Mouse (Mus musculus) thymus, postnatal 14 days (tissue): ENCODE measurements around the gene Arhgap11a.

Source experiments
- DNase-seq: peaks from one replicate; pipeline ENCODE4 v3.0.0; 2021

Arhgap11a gene

DNA sequence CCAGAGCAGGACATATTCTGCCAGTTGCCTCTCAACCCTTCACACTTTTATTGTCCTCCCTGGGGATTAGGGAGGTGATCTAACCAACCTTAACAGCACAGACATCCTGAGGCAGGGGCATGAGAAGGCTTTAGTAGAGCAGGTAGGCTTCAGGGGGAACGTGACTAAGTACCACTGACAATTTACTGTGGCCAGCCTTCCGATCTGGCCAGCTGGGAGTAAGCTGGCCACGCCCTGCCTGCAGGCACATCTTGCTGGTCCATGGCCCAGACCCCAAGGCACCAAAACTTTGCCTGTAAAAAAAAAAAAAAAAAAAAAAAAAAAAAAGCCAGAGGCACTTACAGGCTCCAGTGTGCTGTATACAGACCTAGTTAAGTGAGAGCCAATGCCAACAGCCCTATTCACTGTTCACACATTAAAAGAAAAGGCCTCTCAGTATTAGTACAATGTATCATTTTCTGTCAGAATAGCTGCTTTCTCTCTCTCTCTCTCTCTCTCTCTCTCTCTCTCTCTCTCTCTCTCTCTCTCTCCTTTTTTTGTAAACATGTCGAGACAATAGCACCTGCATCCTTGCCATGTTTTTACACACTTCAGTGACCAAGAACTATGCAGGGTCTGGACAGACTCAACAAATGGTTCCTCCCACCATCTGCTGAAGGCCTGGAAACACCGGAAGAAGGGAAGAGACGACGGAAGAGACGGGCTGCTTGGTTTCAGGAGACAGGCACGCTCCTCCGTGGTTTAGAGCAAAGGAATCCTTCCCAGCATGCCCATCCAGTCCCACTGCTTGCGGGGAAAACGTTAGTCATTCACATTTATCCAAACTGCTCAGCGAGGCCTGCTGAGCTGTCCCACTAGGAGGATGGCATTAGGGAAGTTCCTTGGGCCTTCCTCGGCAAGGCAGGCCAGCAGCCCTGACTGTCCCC is 30.5 kb downstream of the Arhgap11a start:
- no peak for DNase-seq

DNA sequence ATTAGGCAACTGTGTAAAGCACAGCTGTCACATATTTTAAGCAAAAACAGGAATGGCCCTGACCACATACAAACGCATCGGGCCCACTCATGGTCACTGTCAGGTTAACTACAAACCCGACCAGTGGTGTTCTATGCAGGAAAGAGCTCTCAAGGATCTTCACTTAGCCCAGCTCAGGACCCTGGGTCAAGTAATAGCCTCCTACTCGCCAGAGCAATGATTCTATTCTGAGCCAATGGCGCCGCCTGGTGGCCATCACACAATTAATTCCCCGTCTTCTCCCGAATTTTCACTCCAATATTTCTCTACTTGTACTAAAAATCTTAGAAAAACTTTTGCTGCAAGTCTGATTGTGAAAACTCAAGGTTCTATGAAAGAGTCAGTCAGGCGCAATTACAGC is 40.8 kb downstream of the Arhgap11a start:
- DNase-seq = peak; percentile 23

DNA sequence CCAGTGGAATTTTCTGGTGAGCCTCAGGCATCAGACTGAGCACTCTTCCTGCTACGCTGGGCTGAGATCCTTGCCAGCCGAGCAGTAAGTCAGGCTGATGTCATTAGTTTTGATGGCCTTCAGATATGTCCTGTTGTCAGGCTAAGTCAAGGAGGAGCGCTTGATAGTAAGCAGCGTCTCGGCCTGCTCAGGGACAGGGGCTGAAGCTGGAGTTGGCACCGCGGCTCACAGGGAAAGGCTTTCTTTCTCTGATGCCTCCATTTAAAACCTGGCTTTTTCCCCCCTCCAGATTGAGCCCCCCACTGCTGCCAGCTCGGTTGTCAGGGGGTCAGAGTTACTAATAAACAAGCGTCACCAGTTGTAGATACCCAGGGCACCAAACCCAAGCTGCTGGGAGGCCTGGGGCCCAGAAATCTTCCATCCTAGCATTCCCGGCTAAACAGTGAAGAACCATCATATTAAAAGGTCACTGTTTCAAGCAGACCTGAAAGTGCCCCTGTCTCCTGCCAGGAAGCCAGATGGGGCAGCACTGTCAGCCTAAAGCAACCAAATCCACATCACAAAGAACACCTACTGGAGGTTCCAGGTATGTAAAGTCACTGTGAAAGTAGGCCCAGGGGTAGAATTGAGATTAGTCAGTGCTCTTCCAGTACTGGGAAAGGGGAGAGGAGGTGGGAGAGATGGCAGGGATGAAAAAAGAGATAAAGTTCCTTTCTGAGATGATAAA is 41.4 kb downstream of the Arhgap11a start:
- DNase-seq = no peak

DNA sequence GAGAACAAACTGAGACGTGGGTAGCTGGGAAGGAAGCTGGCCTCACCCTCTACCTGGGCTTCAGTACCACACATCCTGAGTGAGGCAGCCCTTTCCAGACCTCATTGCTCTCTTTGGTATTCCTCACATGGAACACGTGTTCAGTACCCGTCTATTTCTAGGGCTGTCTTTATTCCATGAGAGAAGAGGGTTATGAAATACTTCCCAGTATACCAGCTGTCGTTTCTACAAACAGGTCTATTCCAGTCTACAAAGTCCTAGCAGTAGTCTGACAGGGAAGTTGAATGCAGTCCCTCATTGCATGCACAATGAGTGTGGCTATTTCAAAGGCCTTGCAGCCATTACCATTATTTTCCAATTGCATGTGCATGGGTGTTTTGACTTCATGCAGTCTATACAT is 42.7 kb downstream of the Arhgap11a start:
- DNase-seq = no peak

DNA sequence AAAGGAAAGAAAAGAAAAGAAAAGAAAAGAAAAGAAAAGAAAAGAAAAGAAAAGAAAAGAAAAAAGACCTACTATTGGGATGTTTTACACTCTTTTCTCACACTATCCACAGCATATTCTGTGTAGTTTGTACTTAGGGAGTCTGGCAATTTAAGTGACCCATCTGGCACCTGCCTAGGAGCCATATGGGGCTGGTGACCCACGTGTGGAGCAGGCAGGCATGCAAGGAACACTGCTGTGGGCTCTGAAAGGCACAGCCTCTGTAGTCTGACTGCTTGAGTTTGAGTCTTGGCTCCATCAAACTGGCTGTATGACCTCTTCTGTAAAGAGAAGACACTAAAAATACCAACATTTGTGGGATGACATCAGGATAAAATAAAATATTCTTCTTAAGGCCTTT is 44.7 kb downstream of the Arhgap11a start:
- DNase-seq = no peak

DNA sequence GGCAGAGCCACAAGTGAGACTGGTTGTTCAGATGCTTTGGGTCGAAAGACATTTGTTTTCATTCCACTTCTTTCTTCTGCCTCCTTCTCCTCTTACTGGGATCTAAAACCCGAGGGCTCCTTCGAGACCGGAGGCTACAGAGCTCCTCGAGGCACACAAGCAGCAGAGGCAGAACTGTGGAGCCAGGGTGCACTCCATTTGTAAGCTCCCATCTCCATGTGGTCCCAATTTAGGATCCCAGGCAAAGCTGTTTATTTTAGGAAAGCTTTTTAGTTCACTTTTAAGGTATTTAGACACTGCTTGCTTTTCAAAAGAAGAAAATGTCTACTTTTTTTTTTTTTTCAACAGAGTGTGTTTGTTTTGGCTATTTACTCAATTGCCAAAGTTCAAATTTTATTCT is 47.6 kb downstream of the Arhgap11a start:
- DNase-seq = no peak

DNA sequence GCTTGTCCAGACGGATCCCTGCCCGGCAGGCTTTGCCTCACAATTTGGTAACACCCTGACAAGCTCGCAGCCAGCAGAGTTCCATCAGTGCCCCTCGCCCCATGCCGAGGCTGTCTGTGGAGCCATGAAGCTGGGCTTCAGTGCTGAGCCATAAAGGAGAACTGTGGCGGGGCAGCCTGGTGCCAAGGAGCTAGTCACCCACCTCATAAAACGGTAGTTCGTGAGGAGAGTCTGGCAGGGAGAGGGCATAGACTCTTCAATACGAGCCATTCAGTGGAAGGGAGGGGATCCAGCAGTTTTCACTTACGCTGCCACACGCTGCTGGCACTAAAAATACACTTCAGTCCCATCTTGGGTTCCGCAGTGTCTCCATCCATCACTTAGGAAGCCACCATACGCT is 49.9 kb downstream of the Arhgap11a start:
- DNase-seq = no peak

DNA sequence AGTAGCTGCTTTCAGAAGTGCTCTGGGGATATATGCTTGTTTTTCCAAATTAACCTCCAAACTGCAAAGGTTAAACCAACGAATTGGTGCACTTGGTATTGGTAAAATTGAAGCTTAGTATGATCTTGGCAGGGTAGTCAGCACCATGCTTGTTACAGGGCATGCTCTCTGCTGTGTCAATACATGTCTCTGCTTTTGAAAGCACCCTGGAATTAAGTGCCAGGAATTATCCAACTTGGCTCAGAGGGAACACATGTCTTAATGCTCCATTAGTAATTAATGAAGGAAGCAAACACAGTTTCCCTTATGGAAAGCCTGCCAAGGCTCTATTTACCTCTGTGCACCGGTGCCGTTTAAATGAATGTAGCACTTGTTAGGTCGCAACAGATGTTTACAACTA is 53.3 kb downstream of the Arhgap11a start:
- DNase-seq = no peak

DNA sequence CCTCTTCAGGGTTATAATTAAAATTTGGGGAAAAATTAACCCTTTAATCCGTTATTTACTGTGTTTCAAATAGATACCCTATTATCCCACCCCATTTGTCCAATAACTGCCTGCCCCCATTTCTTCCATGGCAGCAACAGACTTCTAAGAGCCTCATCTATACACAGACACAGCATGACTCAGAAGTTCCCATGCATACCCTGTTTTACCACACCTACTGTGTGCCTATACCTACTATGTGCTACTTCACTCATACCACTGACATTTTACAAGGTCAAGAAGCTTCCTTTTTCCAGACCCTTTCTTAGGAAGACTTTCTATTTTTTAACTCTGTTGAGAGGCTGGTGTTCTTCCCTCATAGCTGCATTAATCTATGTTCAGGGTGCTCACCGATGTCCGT is 54.9 kb downstream of the Arhgap11a start:
- DNase-seq = no peak

DNA sequence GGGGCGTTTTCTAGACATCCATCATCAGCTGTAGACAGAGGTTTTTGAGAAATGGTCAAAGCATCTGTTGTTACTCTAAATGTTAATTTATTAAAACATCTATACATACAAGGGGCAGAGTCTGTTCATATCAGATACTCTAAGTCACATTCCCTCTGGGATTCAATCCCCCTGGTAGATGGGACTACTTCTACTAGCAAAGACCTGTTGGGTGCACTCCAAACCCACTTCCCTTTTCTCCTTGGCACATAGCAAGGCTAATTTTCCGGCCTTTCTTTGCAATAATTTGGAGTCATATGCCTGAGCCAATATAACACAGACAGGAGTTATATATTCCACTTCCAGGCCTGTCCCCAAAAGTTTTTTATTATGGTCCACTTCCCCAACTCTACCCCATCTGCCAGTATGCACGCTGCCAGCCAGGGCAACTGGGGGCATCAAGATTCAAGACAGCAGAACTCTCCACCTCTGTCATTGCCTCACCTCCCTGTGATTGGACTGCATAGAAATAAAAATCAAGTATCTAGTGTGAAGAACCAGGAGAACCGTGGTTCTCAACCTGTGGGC is 59.6 kb downstream of the Arhgap11a start:
- DNase-seq = no peak

DNA sequence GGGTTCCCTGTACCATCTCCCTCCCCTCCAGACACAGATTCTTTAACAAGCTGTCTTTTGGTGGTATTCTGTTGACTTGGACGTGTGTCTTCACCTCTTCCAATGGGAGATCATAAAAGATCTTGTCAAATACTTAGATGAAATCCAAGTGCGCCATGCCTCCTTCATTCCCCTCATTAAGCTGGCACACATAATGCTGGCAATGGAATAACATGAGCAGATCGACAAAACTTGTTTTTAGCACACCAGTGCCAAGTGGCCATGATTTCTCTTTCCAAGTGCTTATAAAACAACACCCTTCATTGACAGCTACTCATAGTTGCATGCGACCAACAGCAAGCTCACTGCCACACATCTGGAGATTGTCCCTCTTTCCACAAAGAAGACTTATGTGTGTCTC is 60.6 kb downstream of the Arhgap11a start:
- DNase-seq = no peak

DNA sequence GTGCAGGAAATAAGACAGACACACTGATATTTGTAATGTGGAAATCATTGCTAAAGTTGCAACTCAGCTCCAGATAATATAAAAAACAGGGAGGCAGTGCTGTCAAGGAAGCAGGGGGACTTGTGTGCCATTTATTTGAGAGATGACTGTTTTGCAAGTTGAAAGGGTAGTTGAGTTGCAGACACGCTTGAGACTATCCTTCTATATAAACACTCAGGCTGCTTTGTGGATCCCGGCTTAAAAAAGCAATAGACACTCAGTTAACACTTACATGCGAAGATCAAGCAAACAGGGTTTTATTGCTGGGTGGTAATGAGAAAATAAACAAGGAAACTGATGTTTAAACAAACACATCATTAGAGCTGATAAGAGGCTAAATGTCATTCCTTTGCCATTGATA is 63.6 kb downstream of the Arhgap11a start:
- DNase-seq = no peak

DNA sequence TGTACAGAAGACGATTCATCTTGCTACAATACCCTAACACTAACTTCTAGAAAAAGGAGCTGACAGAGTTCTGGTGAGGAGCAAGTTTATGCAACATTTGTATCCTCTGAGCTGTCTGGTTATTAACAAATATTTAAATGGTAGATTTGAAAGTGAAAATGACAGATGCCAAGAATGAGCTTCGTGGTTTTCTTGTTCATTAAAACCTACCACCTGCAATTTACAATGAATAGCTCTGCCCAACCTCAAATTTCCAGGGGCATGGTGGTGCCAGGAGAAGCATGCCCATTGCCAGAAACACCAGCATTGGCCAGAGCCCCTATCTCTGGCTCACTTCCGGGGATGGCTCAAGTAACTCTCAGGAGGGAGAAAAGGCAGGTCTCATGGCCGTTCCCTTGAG is 66.9 kb downstream of the Arhgap11a start:
- no peak for DNase-seq
